Mouse (Mus musculus) megakaryocyte, adult 5-6 weeks (primary cell): Measurements from ENCODE around the gene Rmdn3. TPM values are rescaled to one million over a fixed set of nuclear protein-coding genes. Genes with fewer than 3 reads are reported as not detected.

Experiments
- ATAC-seq: 2 replicates; pipeline ENCODE4 v1.8.0; 2016; ENCODE audit warnings: mild to moderate bottlenecking, inconsistent platforms; ENCODE audit not compliant: poor library complexity, severe bottlenecking
- total RNA-seq, 2 experiments: library from RNA; stranded (forward) in 1 of 2; stranded (reverse) in 1 of 2; fragments of 153-499, 151-499 nt in 1 of 2; fragments of 221-1000, 200-1000 nt in 1 of 2; gene quantifications; 2 replicates each; pipeline versions ENCODE4 v1.2.3 to v1.2.4; 2015 to 2017

The Rmdn3 gene
- total RNA-seq, 2 experiments from 2014 or later: 7.0 to 20.2 TPM

GRCm38 (mm10) chr2:119108554-119108953 lies 48.3 kb downstream of the Rmdn3 start:
- ATAC-seq: no peak

- no peak for ATAC-seq
Observed at GRCm38 (mm10) chr2:119106583-119106982, 50.3 kb downstream of the Rmdn3 start.

GRCm38 (mm10) chr2:119101552-119101951 lies 55.3 kb downstream of the Rmdn3 start:
- ATAC-seq: no peak

Other genes starting within 250 kb of the Rmdn3 start
- 4.6 and 5.3 TPM in 2 replicates for gene Chst14, start 230.5 kb downstream of the Rmdn3 start, total RNA-seq (2015)
- gene Chst14, start 230.5 kb downstream of the Rmdn3 start, total RNA-seq (2017): 1.4 and 3.5 TPM in 2 replicates
- 10.7 and 12.2 TPM in 2 replicates for gene Ccdc32, start 127.6 kb downstream of the Rmdn3 start, total RNA-seq (2015)
- 14.1 and 16.3 TPM in 2 replicates for gene Ccdc32, start 127.6 kb downstream of the Rmdn3 start, total RNA-seq (2017)
- gene Rpusd2, start 122.2 kb downstream of the Rmdn3 start, total RNA-seq (2015): 2.5 and 2.8 TPM in 2 replicates
- 2.5 and 4.8 TPM in 2 replicates for gene Rpusd2, start 122.2 kb downstream of the Rmdn3 start, total RNA-seq (2017)
- gene Knl1, start 109.9 kb downstream of the Rmdn3 start, total RNA-seq (2015): 65.3 and 69.5 TPM in 2 replicates
- 79.4 and 82.1 TPM in 2 replicates for gene Knl1, start 109.9 kb downstream of the Rmdn3 start, total RNA-seq (2017)
- gene Rad51, start 44.2 kb downstream of the Rmdn3 start, total RNA-seq (2015): 20.7 and 22.1 TPM in 2 replicates
- 12.3 and 26.8 TPM in 2 replicates for gene Rad51, start 44.2 kb downstream of the Rmdn3 start, total RNA-seq (2017)
- gene Gchfr, start 10.7 kb upstream of the Rmdn3 start, total RNA-seq (2015): not detected in 2 replicates
- not detected in 2 replicates for gene Gchfr, start 10.7 kb upstream of the Rmdn3 start, total RNA-seq (2017)
- gene Gm14137, start 17.5 kb upstream of the Rmdn3 start, total RNA-seq (2015): not detected in 2 replicates
- not detected in 2 replicates for gene Gm14137, start 17.5 kb upstream of the Rmdn3 start, total RNA-seq (2017)
- gene Zfyve19, start 51.6 kb upstream of the Rmdn3 start, total RNA-seq (2015): 16.4 and 21.6 TPM in 2 replicates
- 30.7 and 39.8 TPM in 2 replicates for gene Zfyve19, start 51.6 kb upstream of the Rmdn3 start, total RNA-seq (2017)
- gene Dnajc17, start 51.8 kb upstream of the Rmdn3 start, total RNA-seq (2015): 22.8 and 24.1 TPM in 2 replicates
- gene Dnajc17, start 51.8 kb upstream of the Rmdn3 start, total RNA-seq (2017): 46.7 and 50.7 TPM in 2 replicates
- gene Ppp1r14d, start 72.9 kb upstream of the Rmdn3 start, total RNA-seq (2015): not detected in 2 replicates
- gene Ppp1r14d, start 72.9 kb upstream of the Rmdn3 start, total RNA-seq (2017): not detected in 2 replicates
- gene Spint1, start 80.3 kb upstream of the Rmdn3 start, total RNA-seq (2015): not detected in 2 replicates
- not detected in 2 replicates for gene Spint1, start 80.3 kb upstream of the Rmdn3 start, total RNA-seq (2017)
- gene Rhov, start 114.2 kb upstream of the Rmdn3 start, total RNA-seq (2015): 0.16 and 0.59 TPM in 2 replicates
- gene Rhov, start 114.2 kb upstream of the Rmdn3 start, total RNA-seq (2017): 0.28 and 0.81 TPM in 2 replicates
- 8.9 and 9.0 TPM in 2 replicates for gene Vps18, start 131.7 kb upstream of the Rmdn3 start, total RNA-seq (2015)
- 19.6 and 21.2 TPM in 2 replicates for gene Vps18, start 131.7 kb upstream of the Rmdn3 start, total RNA-seq (2017)
- 0.09 TPM in 1 of 2 replicates, not detected in the other for gene Dll4, start 168.8 kb upstream of the Rmdn3 start, total RNA-seq (2015)
- gene Dll4, start 168.8 kb upstream of the Rmdn3 start, total RNA-seq (2017): not detected in 2 replicates
- gene Chac1, start 194.2 kb upstream of the Rmdn3 start, total RNA-seq (2015): 0.39 and 1.1 TPM in 2 replicates
- gene Chac1, start 194.2 kb upstream of the Rmdn3 start, total RNA-seq (2017): 0.51 and 1.3 TPM in 2 replicates